Mouse (Mus musculus) layer of hippocampus, postnatal 25 days (tissue): ENCODE measurements around the gene Cdkal1. TPM values are rescaled to one million over a fixed set of nuclear protein-coding genes. Genes with fewer than 3 reads are reported as not detected.
A peak's percentile ranks its signal among the peaks of the same experiment; 100 is the strongest.

Source experiments
- DNase-seq, 2 experiments: peaks; one replicate each; pipeline ENCODE4 v3.0.0; 2022; ENCODE audit warnings: mixed read lengths in 2 of 2, low spot score in 1 of 2; ENCODE audit errors: extremely low spot score in 1 of 2
- total RNA-seq, 2 experiments: library from RNA; stranded (reverse); gene quantifications; 2 replicates each; pipeline ENCODE4 v1.2.3; 2021

The Cdkal1 gene
- total RNA-seq, 2 experiments from 2014 or later = 22.0 to 22.1 TPM

DNA sequence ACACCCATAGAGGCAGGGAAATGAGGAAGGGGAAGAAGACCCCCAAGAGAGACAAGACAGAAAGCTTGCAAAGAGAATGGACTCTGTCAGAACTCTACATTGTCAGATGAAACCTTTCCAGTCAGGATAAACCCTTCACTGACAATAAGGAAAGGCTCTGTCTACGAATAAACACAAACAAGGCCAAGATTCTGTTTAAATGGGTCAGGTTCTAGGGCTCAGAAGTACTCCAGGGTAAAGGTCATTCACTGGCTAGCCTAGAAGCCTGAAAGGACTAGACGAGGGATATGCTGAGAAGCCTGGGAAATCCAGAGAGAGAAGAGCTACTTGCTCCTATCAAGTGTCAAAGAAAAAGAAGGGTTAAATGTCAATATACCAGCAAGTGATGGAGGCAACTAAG, 255.8 kb downstream of the Cdkal1 start:
- DNase-seq = no peak

DNA sequence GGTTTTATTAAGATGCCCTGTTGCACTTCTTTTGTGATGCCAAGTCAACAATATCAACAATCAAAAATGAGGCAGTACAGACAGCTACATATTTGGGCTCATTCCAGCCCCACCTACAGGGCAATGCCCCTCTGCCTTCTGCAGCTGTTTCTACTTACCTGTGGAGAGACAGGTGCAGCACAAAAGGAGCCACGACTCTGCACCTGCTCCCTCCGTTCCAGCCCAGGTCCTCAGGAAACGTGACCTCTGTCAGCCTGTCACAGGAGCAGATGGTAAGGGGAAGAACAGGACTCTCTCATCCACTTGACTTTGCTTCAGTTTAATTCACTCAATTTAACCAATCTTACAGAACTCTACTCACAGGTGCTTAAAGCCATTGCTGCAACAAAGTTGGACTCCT, 258.7 kb downstream of the Cdkal1 start:
- no peak for DNase-seq

DNA sequence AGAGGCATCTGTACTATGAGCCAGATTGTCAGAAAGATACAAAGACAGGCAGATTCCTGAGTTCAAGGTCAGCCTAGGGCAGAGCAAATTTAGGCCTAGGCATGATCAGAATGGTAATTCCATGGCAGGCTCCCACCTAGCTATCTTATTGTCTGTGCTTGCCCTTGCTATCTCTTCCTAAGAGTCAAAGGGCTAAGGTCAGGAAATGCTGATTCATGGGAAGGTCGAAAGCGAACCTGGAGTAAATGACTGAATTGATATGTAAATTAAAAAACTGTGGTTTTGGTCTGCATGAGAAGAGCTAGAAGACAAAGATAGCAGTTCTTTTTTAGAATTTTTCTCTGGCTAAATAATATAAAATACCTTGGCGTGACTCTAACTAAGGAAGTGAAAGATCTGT, 262.4 kb downstream of the Cdkal1 start:
- DNase-seq = no peak

DNA sequence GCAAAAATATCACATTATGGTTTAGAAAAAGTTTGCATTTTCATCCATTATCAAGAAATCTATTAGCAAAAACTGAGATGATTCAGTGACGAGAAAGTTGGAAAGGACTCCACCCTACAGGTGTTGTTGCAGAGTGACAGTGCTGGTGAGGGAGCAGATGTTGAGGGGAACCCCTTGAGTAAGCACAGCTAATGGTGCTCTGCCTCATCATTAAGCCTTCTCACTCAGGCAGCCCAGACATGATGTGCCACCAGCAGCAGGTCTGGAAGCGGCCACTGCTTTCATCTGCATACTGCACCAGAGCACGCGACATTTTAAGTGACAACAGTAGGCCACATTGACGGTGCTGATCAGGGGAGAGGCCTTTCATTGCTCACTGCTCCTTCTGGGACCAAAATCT, 264.8 kb downstream of the Cdkal1 start:
- no peak for DNase-seq

DNA sequence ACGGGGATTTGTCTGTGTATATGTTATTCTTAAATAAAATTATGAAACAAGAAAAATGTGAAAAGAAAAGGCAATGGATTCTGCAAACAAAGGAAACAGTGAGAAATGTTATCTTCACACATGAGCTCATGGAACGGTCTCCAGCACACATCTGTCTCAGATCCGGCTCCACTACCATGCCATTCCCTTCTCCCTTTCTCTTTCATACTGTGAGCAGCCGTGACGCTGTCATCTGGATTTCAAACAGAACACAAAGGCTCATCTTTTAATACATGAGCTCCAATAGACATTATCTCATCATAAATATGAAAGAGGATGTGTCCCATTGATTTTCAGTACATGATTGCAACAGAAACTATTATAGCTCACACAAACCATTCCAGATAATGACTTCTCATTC, 265.3 kb downstream of the Cdkal1 start:
- DNase-seq = no peak

DNA sequence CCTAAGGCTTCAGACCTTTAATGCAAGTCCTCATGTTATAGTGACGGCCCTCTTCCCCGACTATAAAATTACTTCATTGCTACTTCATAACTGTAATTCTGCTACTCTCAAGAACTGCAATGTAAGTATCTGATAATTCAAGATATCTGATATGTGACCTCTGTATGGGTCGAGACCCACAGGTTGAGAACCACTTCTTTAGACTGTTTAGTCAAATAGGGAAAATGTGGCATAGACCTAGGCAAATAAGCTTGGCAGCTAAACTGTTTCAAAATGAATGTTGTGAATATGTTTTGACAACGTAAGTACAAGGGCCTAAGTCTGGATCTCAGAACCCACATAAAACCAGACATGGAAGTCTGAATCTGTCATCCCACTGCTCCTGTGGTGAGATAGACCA, 266.8 kb downstream of the Cdkal1 start:
- no peak for DNase-seq

DNA sequence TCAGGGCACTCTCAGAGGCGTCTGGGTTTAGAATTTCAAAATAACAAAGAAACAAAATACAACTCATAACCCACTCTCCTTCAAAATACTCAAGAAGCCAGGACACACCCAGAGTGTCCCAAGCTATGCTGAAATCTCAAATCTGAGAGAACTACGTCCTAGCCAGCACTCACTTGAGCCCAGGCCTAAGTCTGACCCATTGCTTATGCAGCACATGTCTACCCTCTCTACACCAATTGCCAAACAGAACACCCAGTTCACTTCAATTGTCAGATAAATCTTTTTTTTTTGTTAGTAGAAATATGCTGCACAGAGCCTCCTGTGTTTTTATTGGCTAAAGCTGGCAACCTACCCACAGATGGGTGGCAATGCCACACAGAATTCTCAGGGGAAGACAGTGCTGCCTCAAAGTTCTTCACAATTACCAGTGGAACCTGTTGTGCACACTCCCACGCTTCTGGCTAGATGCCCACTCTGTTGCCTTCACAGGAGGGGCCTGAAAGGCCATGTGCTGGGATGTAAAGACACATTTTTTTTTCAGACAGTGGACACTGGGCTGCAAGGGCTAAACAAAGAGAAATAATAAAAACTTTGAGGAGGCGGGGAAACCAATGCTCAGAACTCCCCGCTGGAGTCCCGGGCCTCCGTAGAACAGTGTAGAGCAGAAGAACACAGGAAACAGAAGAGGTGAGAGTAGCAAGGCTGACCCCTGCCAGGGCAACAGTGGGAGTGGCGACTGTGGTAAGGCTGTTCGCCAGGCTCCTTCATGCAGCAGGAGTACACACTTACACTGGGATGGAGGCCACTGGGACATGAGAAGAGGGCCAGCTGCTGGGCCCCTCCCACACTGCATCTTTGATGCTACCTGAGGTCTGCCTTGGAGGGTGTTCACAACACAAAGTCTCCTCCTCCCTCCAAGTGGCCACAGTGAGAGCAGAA, 273.4 kb downstream of the Cdkal1 start:
- peak; percentile 19 to 55 for DNase-seq

DNA sequence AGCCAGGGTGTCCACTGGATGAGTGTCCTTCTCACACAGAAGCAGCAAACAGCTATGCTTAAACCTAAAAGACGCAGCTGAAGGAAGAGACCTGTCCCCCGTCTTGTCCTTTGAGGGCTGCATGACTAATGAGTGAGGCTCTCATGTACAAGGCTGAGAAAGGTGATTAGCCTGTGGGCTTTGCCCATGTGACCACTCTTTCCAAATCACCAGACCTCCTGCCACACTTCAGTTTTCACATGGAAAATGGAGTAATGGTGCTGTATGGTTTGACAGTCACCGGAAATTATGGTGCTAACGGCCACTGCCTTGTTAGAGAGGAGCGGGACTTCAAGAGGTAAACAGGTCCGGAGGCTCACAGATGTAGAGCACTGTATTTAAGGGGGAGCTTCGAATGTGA, 274.7 kb downstream of the Cdkal1 start:
- DNase-seq = no peak

DNA sequence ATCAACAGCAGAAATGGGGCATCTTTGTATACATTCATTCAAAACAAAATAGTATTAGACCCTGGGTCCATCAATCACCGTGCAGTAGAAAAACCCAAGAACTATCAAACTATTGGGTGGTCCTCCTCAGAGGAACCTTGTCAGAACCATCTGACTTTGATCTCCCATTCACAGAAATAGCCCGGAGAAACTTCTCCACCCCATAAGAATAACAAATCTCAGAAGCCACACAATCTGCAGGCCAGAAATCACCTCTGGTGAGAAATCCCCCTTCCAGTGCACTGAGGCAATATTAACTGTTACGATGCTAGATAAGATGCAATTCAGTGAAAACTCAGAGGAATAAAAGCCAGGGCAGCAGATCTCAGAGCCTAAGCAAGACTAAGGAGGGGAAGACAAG, 275.5 kb downstream of the Cdkal1 start:
- DNase-seq = no peak

DNA sequence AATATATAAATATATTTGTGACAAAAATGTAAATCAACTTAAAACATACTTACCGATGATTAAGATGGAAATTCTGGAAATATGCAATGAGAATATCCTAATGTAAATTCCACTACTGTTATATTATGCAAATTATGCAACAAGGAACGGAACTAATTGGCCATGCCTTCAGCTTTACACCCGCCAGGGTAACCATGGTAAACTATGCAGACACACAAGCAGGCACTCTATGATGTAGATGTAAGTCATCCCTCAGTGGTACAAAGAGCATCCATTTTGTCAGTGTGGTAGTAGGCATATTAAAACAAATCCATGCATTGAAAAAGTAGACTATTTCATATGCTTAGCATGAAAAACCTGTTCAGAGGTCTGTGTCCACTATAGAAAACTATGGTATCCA, 276.9 kb downstream of the Cdkal1 start:
- DNase-seq = no peak

DNA sequence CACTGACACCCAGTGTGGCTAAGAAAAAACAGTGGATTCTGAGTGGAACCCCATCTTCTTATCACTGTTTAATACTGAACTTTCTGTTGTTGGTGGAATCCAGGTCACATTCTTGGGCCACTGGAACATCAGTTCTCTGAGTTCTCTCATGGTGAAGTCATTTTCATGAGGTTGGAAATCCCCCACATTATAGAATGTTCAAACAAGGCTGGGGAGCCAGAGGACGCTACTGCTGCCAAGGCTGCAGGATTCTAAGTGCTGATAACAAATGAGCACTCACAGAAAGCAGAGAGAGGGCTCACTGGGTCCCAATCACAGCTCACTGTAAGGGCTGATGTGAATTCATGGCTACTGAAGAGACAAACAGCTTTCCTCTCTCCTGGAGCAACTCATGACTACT, 280.7 kb downstream of the Cdkal1 start:
- DNase-seq = no peak

DNA sequence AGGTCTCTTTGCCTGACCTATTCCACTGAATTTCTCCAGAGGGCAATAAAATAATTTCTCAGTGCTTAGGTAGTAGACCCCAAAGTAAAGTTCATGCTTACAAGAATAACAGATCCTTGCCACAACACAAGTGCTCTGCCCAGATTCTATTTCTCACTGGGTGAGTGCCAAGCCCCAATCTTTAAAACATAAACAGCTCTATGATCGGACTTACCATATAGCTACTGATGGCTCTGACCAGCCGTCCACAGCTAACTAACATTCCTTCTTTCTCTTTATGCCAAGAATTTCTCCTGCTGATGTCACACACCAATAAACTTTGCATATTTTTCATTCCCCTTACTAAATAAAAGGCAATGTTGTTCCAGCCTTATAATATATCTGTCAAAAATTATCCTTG, 283.0 kb downstream of the Cdkal1 start:
- no peak for DNase-seq

DNA sequence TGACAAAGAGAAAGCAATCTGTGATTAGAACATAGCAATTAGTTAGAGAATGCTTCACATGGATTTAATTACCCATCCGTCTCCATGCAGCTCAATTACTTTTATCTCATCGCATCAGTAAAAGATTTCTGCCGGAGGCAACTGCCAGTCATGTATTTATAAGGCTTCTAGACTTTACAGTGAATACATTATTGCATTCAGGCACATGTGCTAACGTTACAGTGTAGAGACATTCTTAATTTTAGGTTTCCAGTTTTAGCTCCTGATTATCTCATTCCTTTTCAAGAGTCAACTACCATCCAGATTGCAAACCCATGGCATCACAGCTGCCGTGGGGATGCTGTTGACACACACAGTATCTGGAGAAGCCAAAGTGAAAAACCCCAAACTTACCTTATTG, 289.8 kb downstream of the Cdkal1 start:
- no peak for DNase-seq

DNA sequence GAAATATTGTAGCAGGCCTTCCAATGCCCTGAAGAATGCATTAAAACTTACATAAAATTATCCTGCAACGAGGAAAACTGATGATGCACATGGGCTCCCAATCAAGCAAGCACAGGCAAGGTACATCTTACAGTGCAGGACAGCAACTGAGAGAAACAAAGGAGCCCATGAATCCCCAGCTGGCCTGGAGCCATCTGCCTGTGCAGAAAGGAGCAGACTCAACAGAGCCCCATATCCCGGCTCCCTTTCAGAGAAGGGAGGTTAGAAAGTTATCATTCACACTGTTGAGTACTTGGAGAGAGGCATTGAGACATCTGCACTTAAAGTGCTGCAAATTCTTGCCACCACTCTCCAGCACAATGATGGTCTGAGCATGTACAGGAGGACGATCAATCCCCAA, 296.3 kb downstream of the Cdkal1 start:
- no peak for DNase-seq

DNA sequence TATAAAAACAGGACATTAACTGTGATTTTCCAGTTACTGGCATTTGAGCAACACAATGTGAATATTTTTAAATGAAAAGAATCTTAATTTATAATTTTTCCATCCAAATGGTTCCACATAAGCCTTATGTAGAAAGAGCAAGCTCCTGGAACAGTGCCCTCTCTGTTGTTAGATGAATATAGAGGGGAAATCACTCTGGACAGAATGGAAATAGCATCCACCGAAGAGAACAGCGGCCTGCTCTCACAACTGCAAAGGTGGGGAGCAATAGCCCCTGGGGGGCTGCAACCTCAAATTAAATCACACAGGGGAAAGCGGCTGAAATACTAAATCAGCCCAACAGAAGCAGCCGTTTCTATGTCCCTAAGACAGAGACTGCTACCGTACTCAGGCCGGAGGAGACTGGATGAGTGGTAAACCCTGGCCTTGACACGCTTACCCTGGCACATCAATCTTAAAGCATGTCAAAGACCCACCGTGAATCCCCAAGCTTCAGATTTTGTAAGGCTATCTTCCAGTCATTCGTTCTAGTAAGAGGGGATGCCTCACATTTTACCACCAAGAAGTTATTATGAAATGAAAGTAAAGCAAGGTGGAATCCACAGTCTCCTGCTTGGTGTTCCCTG, 300.2 kb downstream of the Cdkal1 start:
- DNase-seq = peak in 1 of 2 experiments; percentile 17

DNA sequence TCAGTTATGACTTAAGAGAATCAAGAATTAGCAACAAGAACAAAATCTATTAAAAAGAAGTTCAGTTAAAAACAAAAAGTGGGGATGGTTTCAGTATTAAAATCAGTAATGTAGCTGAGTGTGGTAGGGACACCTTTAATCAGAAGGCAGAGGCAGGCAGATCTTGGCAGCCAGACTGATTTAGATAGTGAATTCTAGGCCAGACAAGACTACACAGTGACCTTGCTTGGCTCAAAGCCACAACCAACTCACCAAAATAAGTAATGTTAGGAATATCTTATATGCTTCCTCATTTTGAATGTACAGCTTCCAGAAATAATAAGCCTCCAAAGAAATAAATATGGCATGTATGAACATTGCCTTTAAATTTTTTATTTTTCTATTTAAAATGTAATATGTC, 301.7 kb downstream of the Cdkal1 start:
- no peak for DNase-seq

DNA sequence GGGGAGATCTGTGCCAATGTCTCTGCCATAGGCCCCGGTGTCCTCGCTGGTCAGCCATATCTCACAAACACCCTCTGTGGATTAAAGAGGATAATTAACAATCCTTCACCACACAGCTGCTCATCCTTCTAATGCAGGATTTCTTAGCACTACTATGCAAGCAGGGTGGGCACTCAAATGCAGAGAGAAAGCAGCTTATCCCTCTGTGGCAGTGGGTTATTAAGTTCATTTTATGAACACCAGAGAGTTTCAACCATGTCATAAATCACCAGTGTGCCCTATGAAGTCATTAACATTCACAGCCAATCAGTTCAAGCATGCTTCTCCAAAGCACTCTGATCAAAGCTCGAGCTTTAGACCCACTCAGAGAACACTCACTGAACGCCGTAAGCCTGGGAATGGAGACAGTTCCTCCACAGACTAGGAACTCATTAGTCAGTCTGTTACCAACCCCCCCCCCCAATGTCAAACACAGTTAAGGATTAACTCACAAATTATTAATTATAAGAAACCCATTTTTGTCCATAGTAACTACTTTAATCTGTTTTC, 303.1 kb downstream of the Cdkal1 start:
- no peak for DNase-seq

DNA sequence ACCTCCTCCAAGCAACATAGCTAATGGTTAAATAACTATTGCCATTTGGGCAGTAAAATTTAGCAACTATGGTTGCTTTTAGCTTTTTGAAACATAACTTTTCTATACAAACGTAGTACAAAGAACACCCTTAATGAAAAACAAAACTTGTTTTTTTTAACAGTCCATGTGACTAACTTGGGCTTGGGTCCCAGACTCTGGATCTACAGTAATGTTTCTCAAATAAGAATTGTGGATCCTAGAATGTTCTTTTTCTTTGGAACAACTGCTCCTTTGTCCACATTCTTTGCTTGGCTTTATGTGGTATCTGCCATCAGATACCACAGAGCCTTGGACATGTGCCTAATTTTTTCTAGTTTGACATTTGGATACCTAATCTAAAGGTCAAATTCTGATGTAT, 304.6 kb downstream of the Cdkal1 start:
- no peak for DNase-seq

DNA sequence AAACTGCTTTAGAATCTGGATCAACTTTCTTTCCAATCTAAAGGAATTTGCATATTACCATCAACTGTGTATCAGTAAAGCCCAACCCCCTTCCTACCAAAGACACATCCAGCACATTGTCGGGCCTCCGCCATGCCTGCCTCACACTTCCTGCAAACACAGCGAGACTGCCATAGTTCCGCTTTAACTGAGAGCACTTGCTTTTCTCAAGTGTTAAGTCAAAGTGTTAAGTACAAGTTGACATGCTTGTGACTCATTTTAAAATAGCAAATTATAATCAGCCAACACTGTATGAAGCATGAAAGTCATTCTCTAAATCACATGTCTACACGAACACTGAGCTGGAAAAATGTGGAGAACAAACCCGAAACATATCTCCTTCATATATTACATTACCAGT, 305.3 kb downstream of the Cdkal1 start:
- DNase-seq = no peak

DNA sequence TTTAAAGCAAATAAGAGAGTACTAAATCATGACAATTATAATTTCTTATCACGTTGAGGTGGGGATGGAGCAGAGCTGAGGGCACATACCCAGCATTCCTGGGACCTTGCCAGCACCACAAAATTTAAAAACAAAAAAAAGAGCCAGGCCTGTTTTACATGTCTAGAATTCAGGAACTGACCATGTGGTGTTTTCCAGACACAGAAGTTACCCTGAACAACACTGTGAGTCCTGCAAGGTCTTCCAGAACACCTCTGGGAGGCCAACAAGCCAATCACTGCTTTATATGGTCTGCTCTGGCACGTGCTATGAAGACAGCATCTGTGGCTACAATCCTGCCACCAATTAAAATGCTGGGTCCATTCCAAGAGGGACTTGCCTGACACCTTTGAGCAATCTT, 305.7 kb downstream of the Cdkal1 start:
- no peak for DNase-seq

DNA sequence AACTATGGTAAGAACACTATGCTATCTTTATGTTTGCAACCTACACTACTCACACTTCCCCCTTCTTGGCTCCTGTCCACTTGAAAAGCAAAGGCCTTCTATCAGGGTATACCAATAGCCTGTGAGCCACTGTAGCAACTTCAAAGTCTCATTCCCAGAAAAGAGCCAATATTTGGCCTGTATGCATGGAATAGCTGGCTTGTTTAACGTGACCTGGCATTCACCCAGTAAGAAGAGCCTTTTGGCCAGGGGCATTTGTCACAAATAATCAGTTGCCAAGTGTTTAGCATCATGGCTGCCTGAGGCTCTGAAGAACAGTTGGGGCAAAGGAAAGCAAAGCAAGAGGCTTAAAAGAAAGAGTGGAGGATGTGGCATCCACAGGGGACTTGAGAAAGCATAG, 317.6 kb downstream of the Cdkal1 start:
- no peak for DNase-seq

DNA sequence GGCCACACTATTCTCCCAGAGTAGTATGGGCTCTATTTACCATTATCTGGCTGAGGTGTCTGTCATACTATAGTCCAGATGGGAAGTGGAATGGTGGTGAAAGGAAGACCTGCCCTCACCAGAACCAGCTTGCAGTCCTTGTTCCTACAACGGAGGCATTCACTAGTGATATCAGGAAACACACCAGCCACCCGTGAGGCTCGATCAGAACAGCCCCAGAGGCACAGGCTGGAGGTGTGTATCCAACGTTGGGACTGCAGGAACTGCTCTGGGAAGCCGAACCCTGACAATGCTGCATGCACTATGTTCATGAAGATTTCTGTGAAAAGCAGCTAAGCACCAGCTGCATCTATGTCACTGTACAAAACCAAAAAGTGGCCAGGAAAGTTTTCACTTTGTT, 321.9 kb downstream of the Cdkal1 start:
- DNase-seq = no peak
